Mouse (Mus musculus): ENCODE data around the gene Ccdc81.

DNA sequence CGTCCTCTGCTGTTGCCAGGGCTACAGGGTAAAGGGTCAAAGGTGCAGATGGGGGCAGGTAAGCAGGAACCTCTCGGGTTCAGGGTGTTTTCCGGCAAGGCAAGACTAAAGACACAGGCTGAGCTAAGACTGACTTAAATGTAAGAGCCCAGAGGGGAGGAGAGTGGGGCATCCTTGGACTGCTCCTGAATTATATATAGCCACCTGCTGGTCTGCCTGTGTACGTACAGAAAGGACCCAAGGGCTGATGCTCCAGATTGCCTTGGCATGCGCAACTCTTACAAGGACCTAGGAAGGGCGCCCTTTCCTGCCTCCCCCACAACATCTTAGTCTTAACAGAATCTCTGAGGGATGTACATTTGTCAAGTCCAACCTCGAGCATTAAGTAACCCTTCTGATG, 74.2 kb downstream of the Ccdc81 start:
- TF ChIP-seq CTCF (IDR thresholded peaks at IDR 0.05; ENCODE audit: low read depth, low read length) = no peak
- TF ChIP-seq POLR2A (IDR thresholded peaks at IDR 0.05; ENCODE audit: insufficient read depth, low read length) = no peak
- no peak for TF ChIP-seq EP300 (IDR thresholded peaks at IDR 0.05; ENCODE audit: insufficient read depth, low read depth, low read length)

Measured in ES-Bruce4 (cell line).